Mouse (Mus musculus): ENCODE data around the gene Snrpa1. TPM values are rescaled to one million over a fixed set of nuclear protein-coding genes. Genes with fewer than 3 reads are reported as not detected.
A peak's percentile ranks its signal among the peaks of the same experiment; 100 is the strongest.

Snrpa1 gene
- polyA plus RNA-seq, 1 experiment = 7.2 TPM

DNA sequence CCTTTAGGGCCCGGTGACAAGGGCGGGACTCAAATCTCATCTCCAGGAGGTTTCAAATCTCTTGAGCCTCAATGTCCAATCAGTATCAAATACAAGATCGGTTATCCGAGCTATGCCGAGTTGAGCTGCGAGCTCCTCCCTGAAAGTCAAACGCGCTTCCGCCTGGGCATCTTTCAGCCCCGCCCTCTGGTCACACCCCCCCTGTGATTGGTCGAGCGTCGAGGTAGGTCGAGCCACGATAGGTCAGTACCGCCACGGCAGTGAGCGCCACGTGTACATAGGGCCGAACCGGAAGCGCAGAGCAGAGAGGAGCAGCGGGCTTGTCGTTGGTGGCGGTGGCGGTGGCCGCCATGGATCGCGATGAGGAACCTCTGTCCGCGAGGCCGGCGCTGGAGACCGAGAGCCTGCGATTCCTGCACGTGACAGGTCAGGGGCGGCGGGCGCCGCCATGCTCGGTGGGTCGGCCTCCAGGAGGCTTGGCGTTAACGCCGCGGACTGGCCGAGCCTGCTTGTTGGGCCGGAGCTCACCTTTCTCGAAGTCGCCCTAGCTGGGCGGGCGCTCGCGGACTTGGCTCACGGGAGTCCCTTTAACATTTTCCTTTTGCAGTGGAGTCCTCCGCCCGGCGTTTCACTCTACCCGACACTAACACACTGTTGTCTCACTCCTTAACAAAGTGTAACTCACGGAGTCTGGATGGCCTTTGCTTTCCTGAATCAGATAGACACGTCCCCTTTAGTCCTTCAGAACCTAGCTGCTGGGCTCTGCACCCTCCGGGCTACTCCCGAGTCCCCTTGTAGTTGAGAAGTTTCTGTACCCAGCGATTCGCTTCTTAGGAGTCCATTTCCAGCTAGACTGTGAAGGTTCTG, 20.8 kb downstream of the Snrpa1 start, which contains the start of gene Selenos:
Selenos (plus strand) TSS at position 286 of the 867 bp plus-strand sequence.
- Histone ChIP-seq H3K4me1 (ENCODE audit: control insufficient read depth, insufficient read depth, insufficient read length) (peaks cover 4% of the 10 kb centered on the region), H3K27ac (ENCODE audit: insufficient read depth, low read length) (peak within 1 kb of the TSS; percentile 80), H3K36me3 (ENCODE audit: control insufficient read depth, insufficient read depth, low read length) (peaks cover 14% of the 10 kb centered on the region), H3K4me3 (ENCODE audit: extremely low read depth, insufficient read depth, insufficient read length) (peak within 1 kb of the TSS; percentile 76), H3K27me3 (ENCODE audit: control insufficient read depth, insufficient read depth, low read length) (no peaks in the 10 kb centered on the region)
- TF ChIP-seq CTCF (IDR thresholded peaks at IDR 0.05; ENCODE audit: extremely low read depth, insufficient read depth, insufficient read length, insufficient replicate concordance) (no peak), POLR2A (IDR thresholded peaks at IDR 0.05; ENCODE audit: low read depth, low read length) (peak; percentile 94)
- under 1% methylated on average over 65 of the region's 65 CpGs for WGBS
- peak; percentile 96 for DNase-seq (ENCODE audit: low read depth in 1 of 2, low spot score in 2 of 2)

DNA sequence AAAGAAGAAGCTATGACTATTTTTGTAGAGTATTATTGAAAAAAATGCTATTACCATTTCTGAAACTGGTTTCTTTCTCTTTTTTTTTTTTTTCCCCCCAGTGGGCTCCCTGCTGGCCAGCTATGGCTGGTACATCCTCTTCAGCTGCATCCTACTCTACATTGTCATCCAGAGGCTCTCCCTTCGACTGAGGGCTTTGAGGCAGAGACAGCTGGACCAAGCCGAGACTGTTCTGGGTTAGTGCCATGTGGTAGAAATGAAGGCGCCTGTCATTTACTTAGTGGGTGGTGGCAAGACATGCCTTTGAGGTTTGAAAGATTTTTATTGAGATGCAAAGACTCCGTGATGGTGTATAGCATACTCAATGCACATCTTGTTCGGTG, 21.4 kb downstream of the Snrpa1 start:
- peaks cover 16% of the 10 kb centered on the region for H3K36me3 ChIP-seq (ENCODE audit: control insufficient read depth, insufficient read depth, low read length)
- DNase-seq (ENCODE audit: low read depth in 1 of 2, low spot score in 2 of 2) = no peak
- WGBS = 44% methylated on average over 5 of the region's 5 CpGs
- H3K27me3 ChIP-seq (ENCODE audit: control insufficient read depth, insufficient read depth, low read length) = no peaks in the 10 kb centered on the region
- H3K4me1 ChIP-seq (ENCODE audit: control insufficient read depth, insufficient read depth, insufficient read length) = peaks cover 4% of the 10 kb centered on the region
- H3K27ac ChIP-seq (ENCODE audit: insufficient read depth, low read length) = no peak overlapping the region
- peak overlapping the region; percentile 76; the same call in 1 of the 2 replicates for H3K4me3 ChIP-seq (ENCODE audit: extremely low read depth, insufficient read depth, insufficient read length)
- TF ChIP-seq POLR2A (IDR thresholded peaks at IDR 0.05; ENCODE audit: low read depth, low read length) (no peak), CTCF (IDR thresholded peaks at IDR 0.05; ENCODE audit: extremely low read depth, insufficient read depth, insufficient read length, insufficient replicate concordance) (no peak)

DNA sequence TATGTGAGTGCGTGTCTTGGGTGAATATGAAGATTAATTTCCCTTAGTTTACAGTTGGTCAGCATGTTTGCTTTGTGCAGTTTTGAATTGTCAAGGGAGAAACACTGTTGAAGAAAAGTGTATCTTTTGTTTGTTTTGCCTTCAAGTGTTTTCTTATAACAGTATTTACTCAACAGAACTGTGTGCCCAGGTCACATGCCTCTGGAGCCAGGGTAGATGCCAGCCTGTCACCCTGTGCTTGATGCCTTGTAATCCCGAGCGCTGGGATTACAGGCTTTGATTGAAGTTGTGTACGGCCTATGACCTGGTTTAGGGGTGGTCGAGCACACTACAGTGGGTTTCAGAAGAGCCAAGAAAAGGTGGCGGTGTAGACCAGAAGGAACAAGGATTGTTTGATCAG, 25.0 kb downstream of the Snrpa1 start:
- TF ChIP-seq CTCF (IDR thresholded peaks at IDR 0.05; ENCODE audit: extremely low read depth, insufficient read depth, insufficient read length, insufficient replicate concordance) (no peak), POLR2A (IDR thresholded peaks at IDR 0.05; ENCODE audit: low read depth, low read length) (no peak)
- Histone ChIP-seq H3K4me1 (ENCODE audit: control insufficient read depth, insufficient read depth, insufficient read length) (peaks cover 4% of the 10 kb centered on the region), H3K27me3 (ENCODE audit: control insufficient read depth, insufficient read depth, low read length) (no peaks in the 10 kb centered on the region), H3K4me3 (ENCODE audit: extremely low read depth, insufficient read depth, insufficient read length) (no peak overlapping the region), H3K36me3 (ENCODE audit: control insufficient read depth, insufficient read depth, low read length) (peaks cover 40% of the 10 kb centered on the region), H3K27ac (ENCODE audit: insufficient read depth, low read length) (no peak overlapping the region)
- 92% methylated on average over 6 of the region's 6 CpGs for WGBS
- DNase-seq (ENCODE audit: low read depth in 1 of 2, low spot score in 2 of 2) = no peak

DNA sequence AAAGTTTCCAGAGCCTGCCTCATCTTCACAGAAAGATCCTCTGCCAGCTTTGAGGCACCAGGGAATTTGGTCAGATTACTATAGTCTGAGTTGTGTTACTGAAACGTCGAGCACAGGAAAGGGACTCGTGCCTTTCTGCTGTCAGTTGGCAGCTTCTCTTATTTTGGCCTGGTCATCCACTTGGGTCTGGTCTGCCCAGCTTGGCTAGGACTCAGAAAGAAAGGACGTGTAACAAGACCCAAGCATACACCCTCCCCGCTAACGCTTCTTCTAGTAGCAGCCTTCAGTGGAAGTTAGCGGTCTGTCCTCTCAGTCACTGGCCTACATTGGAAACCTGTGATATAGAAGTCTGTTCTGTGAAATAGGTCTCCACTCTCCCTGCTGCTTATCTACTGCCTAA, 25.7 kb downstream of the Snrpa1 start:
- peaks cover 46% of the 10 kb centered on the region for H3K36me3 ChIP-seq (ENCODE audit: control insufficient read depth, insufficient read depth, low read length)
- DNase-seq (ENCODE audit: low read depth in 1 of 2, low spot score in 2 of 2) = no peak
- WGBS = 87% methylated on average over 7 of the region's 7 CpGs
- no peak overlapping the region for H3K27ac ChIP-seq (ENCODE audit: insufficient read depth, low read length)
- TF ChIP-seq CTCF (IDR thresholded peaks at IDR 0.05; ENCODE audit: extremely low read depth, insufficient read depth, insufficient read length, insufficient replicate concordance) (no peak), POLR2A (IDR thresholded peaks at IDR 0.05; ENCODE audit: low read depth, low read length) (no peak)
- H3K4me1 ChIP-seq (ENCODE audit: control insufficient read depth, insufficient read depth, insufficient read length) = peaks cover 4% of the 10 kb centered on the region
- H3K4me3 ChIP-seq (ENCODE audit: extremely low read depth, insufficient read depth, insufficient read length) = no peak overlapping the region
- H3K27me3 ChIP-seq (ENCODE audit: control insufficient read depth, insufficient read depth, low read length) = no peaks in the 10 kb centered on the region

DNA sequence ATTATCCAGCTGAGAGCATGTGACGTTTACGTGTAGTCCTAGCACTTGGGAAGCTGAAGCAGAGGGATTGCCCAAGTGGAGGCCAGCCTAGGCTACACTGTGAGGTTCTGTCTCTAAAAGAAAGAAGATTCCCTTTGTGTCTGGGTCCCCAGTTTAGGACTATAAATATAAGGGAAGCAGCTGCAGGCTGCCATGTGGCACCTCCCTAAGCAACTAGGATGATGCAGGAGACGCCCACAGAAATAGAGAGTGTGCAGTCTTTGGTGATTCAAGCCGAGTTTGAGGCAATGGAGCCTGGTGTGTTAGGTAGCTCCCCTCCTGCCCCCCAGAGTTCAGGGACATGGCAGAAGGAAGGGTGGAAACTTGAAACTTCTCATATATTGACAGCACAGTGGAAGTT, 28.8 kb downstream of the Snrpa1 start:
- H3K36me3 ChIP-seq (ENCODE audit: control insufficient read depth, insufficient read depth, low read length) = peaks cover 52% of the 10 kb centered on the region

DNA sequence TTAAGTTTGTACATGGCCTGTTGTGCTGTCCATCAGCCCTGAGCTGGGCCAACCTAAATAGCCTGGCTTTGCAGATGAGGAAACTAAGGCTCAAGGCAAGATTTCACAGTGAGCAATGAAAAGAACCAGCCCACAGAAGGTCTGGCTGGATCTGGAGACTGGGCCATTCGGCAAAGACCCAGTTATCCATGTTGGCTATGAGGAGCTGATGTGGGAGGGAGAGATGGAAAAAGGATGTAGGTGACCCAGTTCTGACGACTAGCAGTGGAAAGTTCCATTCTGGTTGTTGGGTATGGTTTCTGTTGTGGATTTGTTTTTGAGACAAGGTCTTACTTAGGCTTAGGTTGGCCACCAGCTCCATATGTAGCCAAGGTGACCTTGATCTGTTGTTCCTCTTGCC, 29.3 kb downstream of the Snrpa1 start:
- WGBS = 86% methylated on average over 2 of the region's 2 CpGs
- H3K27me3 ChIP-seq (ENCODE audit: control insufficient read depth, insufficient read depth, low read length) = no peaks in the 10 kb centered on the region
- no peak overlapping the region for H3K4me3 ChIP-seq (ENCODE audit: extremely low read depth, insufficient read depth, insufficient read length)
- no peak overlapping the region for H3K27ac ChIP-seq (ENCODE audit: insufficient read depth, low read length)
- H3K36me3 ChIP-seq (ENCODE audit: control insufficient read depth, insufficient read depth, low read length) = peaks cover 51% of the 10 kb centered on the region
- no peaks in the 10 kb centered on the region for H3K4me1 ChIP-seq (ENCODE audit: control insufficient read depth, insufficient read depth, insufficient read length)
- no peak for DNase-seq (ENCODE audit: low read depth in 1 of 2, low spot score in 2 of 2)
- TF ChIP-seq POLR2A (IDR thresholded peaks at IDR 0.05; ENCODE audit: low read depth, low read length) (no peak), CTCF (IDR thresholded peaks at IDR 0.05; ENCODE audit: extremely low read depth, insufficient read depth, insufficient read length, insufficient replicate concordance) (no peak)

More for the DNA sequence above, 28.8 kb downstream of the Snrpa1 start:
- TF ChIP-seq POLR2A (IDR thresholded peaks at IDR 0.05; ENCODE audit: low read depth, low read length) = no peak
- no peak for TF ChIP-seq CTCF (IDR thresholded peaks at IDR 0.05; ENCODE audit: extremely low read depth, insufficient read depth, insufficient read length, insufficient replicate concordance)
- no peak overlapping the region for H3K4me3 ChIP-seq (ENCODE audit: extremely low read depth, insufficient read depth, insufficient read length)
- no peak for DNase-seq (ENCODE audit: low read depth in 1 of 2, low spot score in 2 of 2)
- H3K27ac ChIP-seq (ENCODE audit: insufficient read depth, low read length) = no peak overlapping the region
- WGBS = 92% methylated on average over 4 of the region's 4 CpGs
- no peaks in the 10 kb centered on the region for H3K27me3 ChIP-seq (ENCODE audit: control insufficient read depth, insufficient read depth, low read length)
- no peaks in the 10 kb centered on the region for H3K4me1 ChIP-seq (ENCODE audit: control insufficient read depth, insufficient read depth, insufficient read length)

DNA sequence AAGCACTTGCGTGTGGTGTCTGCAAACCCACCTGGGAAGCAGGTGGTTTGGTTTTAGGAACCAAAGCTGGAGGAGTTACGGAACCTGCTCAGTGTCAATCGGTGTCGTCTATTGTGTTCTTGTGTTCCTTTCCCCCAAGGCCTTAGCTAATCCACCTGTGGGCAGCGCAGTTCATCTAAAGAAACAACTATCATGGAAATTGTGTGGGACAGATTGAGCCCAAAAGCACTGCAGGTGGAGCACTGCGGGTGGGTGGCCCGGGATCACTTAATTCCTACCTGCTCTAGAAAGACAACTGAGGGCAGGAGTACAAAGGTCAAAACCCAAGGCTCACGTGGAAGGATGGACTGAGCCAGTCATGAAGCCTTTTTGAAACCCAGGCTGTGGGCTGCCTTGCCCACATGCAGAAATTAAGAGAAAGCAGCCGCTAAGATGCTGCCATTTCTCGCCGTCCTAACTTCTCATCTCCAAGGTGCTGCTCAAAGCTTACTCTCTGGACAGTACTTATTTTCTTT, 31.9 kb downstream of the Snrpa1 start:
- no peaks in the 10 kb centered on the region for H3K27me3 ChIP-seq (ENCODE audit: control insufficient read depth, insufficient read depth, low read length)
- H3K4me3 ChIP-seq (ENCODE audit: extremely low read depth, insufficient read depth, insufficient read length) = no peak overlapping the region
- WGBS = 92% methylated on average over 11 of the region's 11 CpGs
- DNase-seq (ENCODE audit: low read depth in 1 of 2, low spot score in 2 of 2) = no peak
- H3K36me3 ChIP-seq (ENCODE audit: control insufficient read depth, insufficient read depth, low read length) = peaks cover 38% of the 10 kb centered on the region
- no peaks in the 10 kb centered on the region for H3K4me1 ChIP-seq (ENCODE audit: control insufficient read depth, insufficient read depth, insufficient read length)
- no peak overlapping the region for H3K27ac ChIP-seq (ENCODE audit: insufficient read depth, low read length)
- TF ChIP-seq POLR2A (IDR thresholded peaks at IDR 0.05; ENCODE audit: low read depth, low read length) = no peak
- TF ChIP-seq CTCF (IDR thresholded peaks at IDR 0.05; ENCODE audit: extremely low read depth, insufficient read depth, insufficient read length, insufficient replicate concordance) = no peak
